ENCODE assay signal across 23 mouse cellular contexts in the genomic region with DNA sequence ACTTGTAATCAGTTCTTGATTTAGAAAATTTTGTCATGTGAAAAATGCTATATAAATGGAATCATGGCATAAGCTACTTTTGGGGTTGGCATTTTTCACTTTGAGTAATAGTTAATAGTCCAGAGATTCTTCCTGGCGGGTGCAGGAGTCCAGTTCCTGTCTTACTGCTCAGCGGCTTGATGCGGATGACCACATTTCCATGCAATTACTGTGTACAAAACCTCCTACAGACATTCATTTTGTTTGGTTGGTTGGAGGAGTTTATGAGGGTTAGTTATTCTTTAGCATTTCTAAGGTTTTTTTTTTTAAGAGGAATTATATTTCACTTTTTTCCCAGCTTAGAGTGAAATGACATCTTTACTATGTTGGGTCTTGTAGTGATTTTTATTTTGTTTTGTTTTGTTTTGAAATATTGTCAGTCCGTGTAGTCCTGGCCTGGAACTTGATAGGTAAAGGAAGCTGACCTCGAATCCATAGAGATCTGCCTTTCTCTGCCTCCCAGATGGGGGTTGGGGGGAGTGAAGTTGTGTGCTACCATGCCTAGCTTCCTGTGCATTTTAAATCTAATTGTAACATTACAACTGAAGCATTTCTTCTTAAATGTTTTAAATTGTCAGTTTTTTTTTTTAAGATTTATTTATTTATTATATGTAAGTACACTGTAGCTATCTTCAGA.
"Had no signal": no experiment of that assay in that cellular context is flagged by ENCODE, and none has a peak within 500 bp of the region (broad histone marks: within the 10 kb centered on the region; RNA-seq: fewer than 3 reads in every experiment).

No protein-coding gene starts in this region.

- H3K4me2 ChIP-seq: heart, embryonic 11.5 days; heart, embryonic 13.5 days; heart, embryonic 15.5 days; hindbrain, embryonic 13.5 days; hindbrain, embryonic 15.5 days; limb, embryonic 13.5 days; limb, embryonic 15.5 days; liver, embryonic 12.5 days had no signal

- H3K4me3 ChIP-seq: heart, embryonic 13.5 days; heart, embryonic 15.5 days; hindbrain, embryonic 13.5 days; hindbrain, embryonic 15.5 days; limb, embryonic 13.5 days; limb, embryonic 15.5 days; liver, embryonic 12.5 days had no signal

- H3K27ac ChIP-seq: heart, embryonic 13.5 days; heart, embryonic 15.5 days; hindbrain, embryonic 13.5 days; hindbrain, embryonic 15.5 days; hindbrain, postnatal 0 days; limb, embryonic 13.5 days; limb, embryonic 15.5 days; liver, embryonic 12.5 days; liver, embryonic 14.5 days had no signal

- DNase-seq: forebrain, postnatal 0 days; gastrocnemius, postnatal 14 days; gastrocnemius, postnatal 36 days; heart, adult 18-20 months; heart, postnatal 14 days; heart, postnatal 36 days; kidney, adult 11 months; kidney, adult 9 months; kidney, postnatal 14 days; layer of hippocampus, adult 9-11 months; layer of hippocampus, postnatal 36 days; left cerebral cortex, postnatal 4 days had no signal

- H3K9ac ChIP-seq: forebrain, postnatal 0 days; heart, embryonic 13.5 days; heart, embryonic 15.5 days; hindbrain, embryonic 13.5 days; hindbrain, embryonic 15.5 days; limb, embryonic 13.5 days; limb, embryonic 15.5 days; liver, embryonic 12.5 days; liver, embryonic 14.5 days had no signal

- H3K36me3 ChIP-seq: heart, embryonic 15.5 days had no signal

- H3K9me3 ChIP-seq: heart, embryonic 13.5 days; heart, embryonic 15.5 days; hindbrain, embryonic 13.5 days; hindbrain, embryonic 15.5 days; limb, embryonic 13.5 days; limb, embryonic 15.5 days; liver, embryonic 12.5 days had no signal

- ATAC-seq: forebrain, postnatal 0 days; hindbrain, postnatal 0 days; intestine, embryonic 16.5 days; liver, embryonic 12.5 days had no signal

- H3K27me3 ChIP-seq: heart, embryonic 13.5 days; heart, embryonic 15.5 days; hindbrain, embryonic 13.5 days; hindbrain, embryonic 15.5 days; limb, embryonic 13.5 days; limb, embryonic 15.5 days; liver, embryonic 12.5 days had no signal

- H3K4me1 ChIP-seq: heart, embryonic 13.5 days; heart, embryonic 15.5 days; hindbrain, embryonic 13.5 days; hindbrain, embryonic 15.5 days; limb, embryonic 13.5 days; limb, embryonic 15.5 days; liver, embryonic 12.5 days had no signal
